Mouse (Mus musculus) CD8-positive naive resting alpha-beta T cell, adult 2 months (primary cell): ENCODE measurements around the gene Zbtb17.

ENCODE experiments used
- DNase-seq, 2 experiments: peaks; one replicate each; pipeline ENCODE4 v3.0.0; 2022; ENCODE audit warnings: low read depth in 2 of 2, low spot score in 2 of 2

Gene Zbtb17

GRCm38 (mm10) chr4:141425484-141426479, 18.7 kb upstream of the Zbtb17 start:
- DNase-seq, result peak in 1 of 2 experiments; percentile 20

GRCm38 (mm10) chr4:141426796-141427745, 17.4 kb upstream of the Zbtb17 start:
- DNase-seq, result no peak

GRCm38 (mm10) chr4:141427921-141428320, 16.5 kb upstream of the Zbtb17 start:
- DNase-seq, result no peak

GRCm38 (mm10) chr4:141429381-141429780, 15.1 kb upstream of the Zbtb17 start:
- DNase-seq, result no peak

GRCm38 (mm10) chr4:141429847-141430246, 14.6 kb upstream of the Zbtb17 start:
- DNase-seq, result no peak

- DNase-seq, result peak; percentile 60 to 69
Observed at GRCm38 (mm10) chr4:141430997-141431396, 13.5 kb upstream of the Zbtb17 start.

- DNase-seq, result no peak
Observed at GRCm38 (mm10) chr4:141432666-141433065, 11.8 kb upstream of the Zbtb17 start.

- DNase-seq, result no peak
Observed at GRCm38 (mm10) chr4:141433191-141433590, 11.3 kb upstream of the Zbtb17 start.

GRCm38 (mm10) chr4:141435974-141436373, 8.5 kb upstream of the Zbtb17 start, which contains the start of gene Srarp:
Gene Srarp (minus strand): TSS chr4:141436105.
- no peak for DNase-seq

GRCm38 (mm10) chr4:141439083-141439803, 5.2 kb upstream of the Zbtb17 start:
- no peak for DNase-seq

- DNase-seq, result no peak
Observed at GRCm38 (mm10) chr4:141440877-141441276, 3.6 kb upstream of the Zbtb17 start.

- DNase-seq, result no peak
Observed at GRCm38 (mm10) chr4:141443641-141444429, 619 bp upstream of the Zbtb17 start.

- no peak for DNase-seq
Observed at GRCm38 (mm10) chr4:141445328-141445720, 870 bp downstream of the Zbtb17 start.

- no peak for DNase-seq
Observed at GRCm38 (mm10) chr4:141446211-141446610, 1.8 kb downstream of the Zbtb17 start.

- no peak for DNase-seq
Observed at GRCm38 (mm10) chr4:141451251-141451650, 6.8 kb downstream of the Zbtb17 start.

GRCm38 (mm10) chr4:141451916-141452450, 7.5 kb downstream of the Zbtb17 start:
- DNase-seq, result no peak

GRCm38 (mm10) chr4:141454581-141455350, 10.3 kb downstream of the Zbtb17 start:
- DNase-seq, result peak; percentile 42 to 62

- DNase-seq, result no peak
Observed at GRCm38 (mm10) chr4:141455526-141455925, 11.1 kb downstream of the Zbtb17 start.
